Mouse (Mus musculus) forebrain, embryonic 13.5 days (tissue): ENCODE results near the gene Acvr1. TPM values are rescaled to one million over a fixed set of nuclear protein-coding genes. Genes with fewer than 3 reads are reported as not detected.

ENCODE experiments used
- ATAC-seq: fragments of 200-750 bp; cut with Nextera tagmentation; 2 replicates; pipeline ENCODE4 v1.8.0; 2017
- H3K27ac ChIP-seq: fragments of 300-500 bp; sonication (generic); 2 replicates; pipeline ENCODE4 v1.5.1; 2015; ENCODE audit warnings: inconsistent platforms, mild to moderate bottlenecking, moderate library complexity
- H3K27me3 ChIP-seq: fragments of 300-500 bp; sonication (generic); 2 replicates; pipeline ENCODE4 v1.6.1; 2015; ENCODE audit warnings: mild to moderate bottlenecking, inconsistent platforms
- H3K36me3 ChIP-seq: fragments of 300-500 bp; sonication (generic); 2 replicates; pipeline ENCODE4 v1.6.1; 2015; ENCODE audit warnings: mild to moderate bottlenecking, inconsistent platforms; ENCODE audit not compliant: poor library complexity, severe bottlenecking
- H3K4me1 ChIP-seq: fragments of 300-500 bp; sonication (generic); 2 replicates; pipeline ENCODE4 v1.6.1; 2015; ENCODE audit warnings: inconsistent platforms
- H3K4me2 ChIP-seq: fragments of 300-500 bp; sonication (generic); 2 replicates; pipeline ENCODE4 v1.6.1; 2015; ENCODE audit warnings: inconsistent platforms, mild to moderate bottlenecking, moderate library complexity
- H3K4me3 ChIP-seq: fragments of 300-500 bp; sonication (generic); 2 replicates; pipeline ENCODE4 v1.5.1; 2015; ENCODE audit warnings: mild to moderate bottlenecking, inconsistent platforms
- H3K9ac ChIP-seq: fragments of 300-500 bp; sonication (generic); 2 replicates; pipeline ENCODE4 v1.6.1; 2015; ENCODE audit warnings: mild to moderate bottlenecking, inconsistent platforms
- H3K9me3 ChIP-seq: fragments of 300-500 bp; sonication (generic); replicated peaks from 2 replicates; pipeline ENCODE4 v1.6.1; 2016; ENCODE audit warnings: inconsistent platforms
- WGBS: fragments of 180-500 bp; shearing (Covaris S2); methylation state at CpG from one replicate; pipeline ENCODE4 v1.1.7; 2015; 5-methylcytosine and 5-hydroxymethylcytosine counted together
- polyA plus RNA-seq: library from polyadenylated mRNA; unstranded; fragments of >200 nt; fragmentation: Nextera tagmentation; extraction: Ambion mirVana; gene quantifications from 2 replicates; pipeline ENCODE4 v1.2.1, GENCODE M21; 2015

Gene Acvr1
- polyA plus RNA-seq, 1 experiment from 2014 or later: 4.6 TPM

DNA sequence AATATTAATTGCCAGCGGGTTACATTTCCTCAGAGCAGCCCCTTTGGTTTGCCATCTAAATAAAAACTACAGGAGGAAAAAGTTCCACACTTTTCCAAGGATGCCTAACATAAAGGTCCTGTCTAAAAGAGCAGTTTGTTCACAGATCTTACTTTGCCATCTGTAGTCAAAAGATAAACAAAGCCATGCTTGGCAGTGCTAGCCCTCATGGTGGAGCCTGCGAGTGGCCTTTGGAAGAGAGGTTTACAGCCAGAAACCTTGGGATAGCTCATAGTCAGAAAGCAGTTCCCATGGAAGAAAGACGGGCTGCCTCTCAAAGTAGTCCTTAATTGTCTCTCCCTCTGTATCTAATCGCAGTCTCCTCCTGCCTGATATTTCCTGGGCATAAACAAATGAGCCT, 36.4 kb downstream of the Acvr1 start:
- no peak overlapping the region for H3K4me3 ChIP-seq
- ATAC-seq: no peak
- no peak overlapping the region for H3K9ac ChIP-seq
- WGBS: 60% methylated on average over 4 of the region's 4 CpGs
- no peak overlapping the region for H3K4me2 ChIP-seq
- no peaks in the 10 kb centered on the region for H3K27me3 ChIP-seq
- no peak overlapping the region for H3K27ac ChIP-seq
- H3K4me1 ChIP-seq: peaks cover 63% of the 10 kb centered on the region
- H3K36me3 ChIP-seq: no peaks in the 10 kb centered on the region
- no peaks in the 10 kb centered on the region for H3K9me3 ChIP-seq

DNA sequence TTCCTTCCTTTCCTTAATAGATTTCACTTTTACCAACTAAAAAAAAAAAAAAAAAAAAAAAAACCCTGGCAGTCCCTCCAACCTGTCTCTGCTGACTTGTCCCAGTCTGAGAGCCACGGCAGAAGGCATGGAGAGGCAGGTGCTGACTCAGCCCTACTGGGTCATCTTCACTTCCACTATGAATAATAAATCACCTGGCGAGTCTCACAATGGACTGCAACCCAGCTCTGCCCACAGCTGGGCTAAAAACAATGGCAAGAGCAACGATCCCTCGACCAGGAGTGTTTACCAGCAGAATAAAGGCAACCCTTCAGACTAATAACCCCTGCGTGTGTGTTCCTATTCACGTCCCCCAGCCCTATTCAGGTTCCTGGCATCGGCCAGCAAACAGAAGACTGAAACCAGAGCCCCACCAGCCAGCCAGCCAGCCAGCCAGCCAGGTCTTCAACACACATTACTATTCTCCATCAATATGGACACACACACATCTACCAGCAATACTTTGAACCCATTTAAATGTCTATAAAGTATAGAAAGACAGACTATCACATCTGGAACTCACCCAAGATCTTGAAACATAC, 37.0 kb downstream of the Acvr1 start:
- ATAC-seq: no peak
- Histone ChIP-seq H3K27me3 (no peaks in the 10 kb centered on the region), H3K9ac (no peak overlapping the region), H3K27ac (peak overlapping the region; percentile 51), H3K4me2 (no peak overlapping the region), H3K4me3 (no peak overlapping the region), H3K9me3 (no peaks in the 10 kb centered on the region), H3K36me3 (no peaks in the 10 kb centered on the region), H3K4me1 (peaks cover 64% of the 10 kb centered on the region)
- 10% methylated on average over 7 of the region's 7 CpGs for WGBS

DNA sequence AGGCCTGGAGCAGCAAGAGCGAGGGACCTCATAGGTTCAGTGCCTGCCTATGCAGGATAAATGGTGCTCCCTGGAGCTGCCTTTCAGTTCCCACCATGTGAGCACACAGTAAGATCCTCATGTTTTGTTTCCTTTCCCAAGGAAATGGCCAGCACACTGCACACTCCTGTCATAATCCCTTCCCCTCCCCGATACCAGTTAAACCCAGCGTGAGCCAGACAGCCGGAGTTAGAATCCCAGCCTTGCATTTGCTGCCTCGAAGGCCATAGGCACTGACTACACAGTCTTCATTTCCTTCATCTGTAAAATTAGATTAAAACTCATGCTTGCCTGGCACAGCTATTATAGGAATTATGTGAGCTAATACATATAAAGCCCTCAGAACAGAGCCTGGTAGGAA, 37.6 kb downstream of the Acvr1 start:
- no peak overlapping the region for H3K4me3 ChIP-seq
- 64% methylated on average over 5 of the region's 5 CpGs for WGBS
- peak overlapping the region; percentile 40; the same call in 1 of the 2 replicates for H3K27ac ChIP-seq
- peaks cover 62% of the 10 kb centered on the region for H3K4me1 ChIP-seq
- no peaks in the 10 kb centered on the region for H3K9me3 ChIP-seq
- no peak for ATAC-seq
- H3K36me3 ChIP-seq: no peaks in the 10 kb centered on the region
- H3K9ac ChIP-seq: no peak overlapping the region
- H3K4me2 ChIP-seq: no peak overlapping the region
- H3K27me3 ChIP-seq: no peaks in the 10 kb centered on the region

DNA sequence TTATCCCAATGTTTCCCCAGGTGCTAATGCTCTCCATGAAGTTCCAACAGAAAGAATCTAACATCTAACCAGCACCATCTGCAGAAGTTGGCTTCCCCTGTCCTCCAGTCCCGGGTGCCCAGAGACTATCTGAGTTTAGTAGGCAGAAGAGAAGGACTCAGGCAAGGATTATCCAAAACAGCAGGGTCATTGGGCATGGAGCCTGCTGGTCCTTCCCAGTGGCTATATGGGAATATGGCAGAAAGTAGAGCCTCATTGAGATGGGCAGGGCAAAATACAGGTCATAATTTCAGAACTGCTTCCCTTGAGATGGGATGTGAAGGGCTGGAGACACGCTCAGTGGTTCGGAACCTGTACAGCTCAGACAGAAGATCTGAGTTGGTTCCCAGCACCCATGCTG, 39.2 kb downstream of the Acvr1 start:
- Histone ChIP-seq H3K4me1 (peaks cover 48% of the 10 kb centered on the region), H3K9ac (no peak overlapping the region), H3K4me3 (no peak overlapping the region), H3K4me2 (no peak overlapping the region), H3K27ac (no peak overlapping the region), H3K36me3 (no peaks in the 10 kb centered on the region), H3K27me3 (no peaks in the 10 kb centered on the region), H3K9me3 (no peaks in the 10 kb centered on the region)
- 73% methylated on average over 3 of the region's 3 CpGs for WGBS
- no peak for ATAC-seq

DNA sequence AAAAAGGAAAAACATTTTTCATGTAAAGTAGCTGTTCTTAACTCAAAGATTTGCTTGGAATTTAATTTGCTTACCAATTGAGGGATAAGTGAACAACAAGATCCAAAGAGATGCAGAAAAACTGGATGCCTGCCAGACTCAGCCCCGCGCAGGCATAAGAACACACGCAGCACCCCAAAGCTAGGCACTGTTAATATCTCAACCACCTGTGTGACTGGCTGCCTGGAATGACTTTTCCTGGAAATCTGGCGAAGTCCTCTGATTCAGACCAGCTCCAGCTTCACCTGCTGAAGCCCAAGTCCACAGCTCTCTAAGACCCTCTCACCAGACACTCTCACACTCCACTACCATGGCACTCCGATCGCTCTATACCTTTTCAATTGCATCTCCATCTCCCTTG, 42.6 kb downstream of the Acvr1 start:
- no peak overlapping the region for H3K4me3 ChIP-seq
- H3K27ac ChIP-seq: no peak overlapping the region
- H3K27me3 ChIP-seq: no peaks in the 10 kb centered on the region
- H3K36me3 ChIP-seq: no peaks in the 10 kb centered on the region
- H3K9ac ChIP-seq: no peak overlapping the region
- H3K4me2 ChIP-seq: no peak overlapping the region
- WGBS: 71% methylated on average over 6 of the region's 6 CpGs
- no peaks in the 10 kb centered on the region for H3K9me3 ChIP-seq
- peaks cover 26% of the 10 kb centered on the region for H3K4me1 ChIP-seq
- ATAC-seq: no peak

DNA sequence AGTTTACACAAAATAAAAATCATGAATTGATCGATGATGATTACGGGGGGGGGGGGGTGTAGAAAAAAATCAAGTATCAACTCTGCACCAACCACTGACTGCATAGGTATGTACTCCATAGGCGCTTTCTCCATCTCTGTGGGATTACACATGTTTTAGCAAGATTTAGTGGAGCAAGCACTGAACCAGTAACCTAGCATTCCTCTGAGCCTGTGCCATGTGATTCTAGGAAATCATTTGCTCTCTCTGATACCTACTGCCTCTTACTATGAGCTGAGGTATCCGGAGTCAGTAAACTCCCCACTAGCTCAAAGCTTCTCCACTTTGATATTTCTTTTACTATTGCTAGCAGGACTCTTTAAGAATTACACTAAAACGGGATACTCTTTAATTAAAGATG, 43.1 kb downstream of the Acvr1 start:
- H3K27me3 ChIP-seq: no peaks in the 10 kb centered on the region
- H3K4me1 ChIP-seq: peaks cover 23% of the 10 kb centered on the region
- WGBS: 83% methylated on average over 5 of the region's 5 CpGs
- no peak for ATAC-seq
- no peak overlapping the region for H3K4me2 ChIP-seq
- no peaks in the 10 kb centered on the region for H3K36me3 ChIP-seq
- H3K27ac ChIP-seq: no peak overlapping the region
- no peak overlapping the region for H3K4me3 ChIP-seq
- no peaks in the 10 kb centered on the region for H3K9me3 ChIP-seq
- no peak overlapping the region for H3K9ac ChIP-seq

DNA sequence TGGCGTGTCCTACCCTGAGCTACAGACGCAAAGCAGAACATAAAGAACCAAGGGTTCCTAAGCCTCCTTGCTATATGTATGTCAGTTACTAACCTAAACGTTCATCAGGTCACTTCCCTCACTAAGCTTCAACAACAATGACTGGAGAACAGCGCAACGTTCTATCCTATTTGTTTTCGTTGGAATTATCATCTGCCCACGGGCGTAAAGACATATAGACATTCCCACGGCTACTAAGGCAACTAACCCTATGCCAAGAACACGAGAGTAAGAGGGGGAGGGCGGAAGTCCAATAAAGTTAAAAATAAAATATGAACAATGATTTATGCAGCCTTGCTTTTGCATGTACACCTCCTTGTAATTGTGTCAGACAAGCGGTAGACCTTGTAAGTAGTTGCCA, 43.9 kb downstream of the Acvr1 start:
- Histone ChIP-seq H3K4me2 (no peak overlapping the region), H3K4me1 (peaks cover 23% of the 10 kb centered on the region), H3K27ac (no peak overlapping the region), H3K9ac (no peak overlapping the region), H3K36me3 (no peaks in the 10 kb centered on the region), H3K9me3 (no peaks in the 10 kb centered on the region), H3K27me3 (no peaks in the 10 kb centered on the region), H3K4me3 (no peak overlapping the region)
- WGBS: 85% methylated on average over 12 of the region's 12 CpGs
- ATAC-seq: no peak

DNA sequence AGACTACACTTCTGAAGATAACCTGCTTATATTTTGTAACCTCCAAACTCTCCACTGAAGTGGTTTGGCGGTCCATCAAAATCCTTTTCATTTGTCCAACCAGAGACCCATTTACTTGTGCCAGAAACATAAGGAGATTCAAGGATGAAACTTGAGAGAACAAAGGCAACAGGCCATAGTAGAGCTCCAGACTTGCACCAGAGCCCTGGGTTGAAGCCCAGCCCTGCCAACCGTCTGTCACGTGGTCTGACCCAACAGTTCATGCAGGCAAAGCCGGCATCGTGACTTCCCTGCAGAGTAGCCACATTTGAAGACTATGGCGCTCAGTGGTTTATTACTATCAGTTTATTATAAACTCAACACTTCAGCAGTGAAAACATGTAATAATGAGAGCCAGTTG, 45.3 kb downstream of the Acvr1 start:
- Histone ChIP-seq H3K36me3 (no peaks in the 10 kb centered on the region), H3K4me3 (no peak overlapping the region), H3K9ac (no peak overlapping the region), H3K4me2 (no peak overlapping the region), H3K27me3 (no peaks in the 10 kb centered on the region), H3K4me1 (peaks cover 23% of the 10 kb centered on the region), H3K9me3 (no peaks in the 10 kb centered on the region), H3K27ac (no peak overlapping the region)
- ATAC-seq: no peak
- 90% methylated on average over 6 of the region's 6 CpGs for WGBS

DNA sequence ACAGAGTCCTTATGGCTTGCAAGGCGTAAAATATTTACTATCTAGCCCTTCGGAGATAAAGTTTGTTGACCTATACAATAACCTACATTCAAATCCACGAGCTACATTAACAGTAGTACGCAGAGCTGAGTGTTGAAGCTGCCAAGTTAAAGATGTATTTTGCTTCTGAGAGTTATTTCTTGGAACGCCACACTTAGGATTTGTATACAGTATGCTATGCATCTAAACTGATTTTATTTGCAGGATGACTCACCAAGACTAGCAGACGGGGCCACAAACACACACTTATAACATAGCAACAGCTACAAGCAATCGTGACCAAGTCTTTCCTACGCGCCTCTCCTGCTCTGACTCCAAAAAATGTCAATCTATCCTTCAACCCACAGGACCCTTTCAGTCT, 46.2 kb downstream of the Acvr1 start:
- no peaks in the 10 kb centered on the region for H3K36me3 ChIP-seq
- H3K4me3 ChIP-seq: no peak overlapping the region
- no peak for ATAC-seq
- WGBS: 89% methylated on average over 9 of the region's 9 CpGs
- peaks cover 28% of the 10 kb centered on the region for H3K4me1 ChIP-seq
- H3K9ac ChIP-seq: no peak overlapping the region
- no peak overlapping the region for H3K4me2 ChIP-seq
- no peaks in the 10 kb centered on the region for H3K27me3 ChIP-seq
- H3K9me3 ChIP-seq: no peaks in the 10 kb centered on the region
- no peak overlapping the region for H3K27ac ChIP-seq

DNA sequence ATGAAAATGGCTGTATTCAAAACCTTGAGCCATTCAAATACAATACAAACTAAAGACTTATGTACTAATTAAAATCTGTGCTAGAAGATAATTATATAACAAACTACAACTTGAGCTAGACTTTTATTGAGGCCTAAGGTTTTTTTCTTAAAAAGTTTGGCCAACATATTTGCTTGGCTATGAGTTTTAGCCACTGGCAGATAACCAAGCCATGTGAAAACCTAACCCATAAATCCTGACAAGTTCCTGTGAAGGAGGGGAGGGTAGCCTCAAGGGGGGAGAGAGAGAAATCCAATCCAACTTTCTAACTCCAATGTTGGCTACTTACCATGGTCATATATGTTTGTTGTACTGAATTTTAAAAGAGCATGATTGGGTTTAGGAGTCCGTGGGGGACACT, 48.4 kb downstream of the Acvr1 start:
- Histone ChIP-seq H3K9me3 (no peaks in the 10 kb centered on the region), H3K27ac (no peak overlapping the region), H3K36me3 (peaks cover 4% of the 10 kb centered on the region; the same call in 1 of the 2 replicates), H3K9ac (no peak overlapping the region), H3K4me1 (peaks cover 17% of the 10 kb centered on the region), H3K27me3 (no peaks in the 10 kb centered on the region), H3K4me3 (no peak overlapping the region), H3K4me2 (no peak overlapping the region)
- no peak for ATAC-seq
- WGBS: 84% methylated on average over 1 of the region's 1 CpGs

DNA sequence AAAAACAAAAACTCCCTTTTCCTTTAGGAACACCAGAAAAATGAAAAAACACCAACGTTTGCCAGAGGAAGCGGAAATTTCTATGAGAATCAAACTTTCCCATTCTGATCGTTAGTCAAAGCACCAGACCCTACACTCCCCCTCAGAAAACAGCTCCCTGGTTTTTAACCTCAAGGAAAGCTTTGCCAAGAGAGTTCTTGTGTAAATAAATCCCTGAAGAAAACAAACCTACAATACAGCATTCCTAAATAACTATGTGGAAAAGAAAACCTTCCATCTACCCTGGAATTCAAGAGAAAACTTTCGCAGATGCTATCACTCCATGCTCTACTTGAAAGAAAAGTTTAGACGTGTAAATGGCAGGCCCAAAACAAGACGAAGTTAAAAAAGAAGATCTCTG, 50.0 kb downstream of the Acvr1 start:
- no peak overlapping the region for H3K4me3 ChIP-seq
- peaks cover 4% of the 10 kb centered on the region; the same call in 1 of the 2 replicates for H3K36me3 ChIP-seq
- H3K4me2 ChIP-seq: no peak overlapping the region
- H3K9ac ChIP-seq: no peak overlapping the region
- H3K9me3 ChIP-seq: no peaks in the 10 kb centered on the region
- no peaks in the 10 kb centered on the region for H3K27me3 ChIP-seq
- WGBS: 71% methylated on average over 6 of the region's 6 CpGs
- ATAC-seq: no peak
- peaks cover 8% of the 10 kb centered on the region; the same call in 1 of the 2 replicates for H3K4me1 ChIP-seq
- H3K27ac ChIP-seq: no peak overlapping the region

DNA sequence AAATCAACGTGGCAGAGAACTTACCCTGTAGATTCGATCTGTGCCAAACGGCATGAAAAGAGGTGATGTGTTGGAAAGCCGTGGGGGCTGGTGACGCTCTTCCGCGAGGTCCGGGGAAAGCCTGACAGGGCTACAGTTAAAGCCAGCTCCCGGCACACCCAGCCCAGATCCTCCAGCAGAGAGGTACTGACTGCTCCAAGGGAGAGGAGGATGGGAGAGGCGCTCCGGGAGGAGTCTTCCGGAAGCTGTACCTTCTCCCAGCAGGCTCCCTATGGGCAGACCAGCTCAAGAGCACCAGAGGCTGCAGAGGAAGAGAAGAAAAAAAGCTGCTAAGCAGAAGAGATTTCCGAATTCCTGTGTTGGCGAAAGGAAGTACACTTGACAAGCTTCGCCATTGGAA, 51.0 kb downstream of the Acvr1 start:
- H3K9me3 ChIP-seq: no peaks in the 10 kb centered on the region
- no peak overlapping the region for H3K9ac ChIP-seq
- no peak overlapping the region for H3K27ac ChIP-seq
- 48% methylated on average over 15 of the region's 15 CpGs for WGBS
- no peak for ATAC-seq
- peaks cover 5% of the 10 kb centered on the region; the same call in 1 of the 2 replicates for H3K4me1 ChIP-seq
- H3K36me3 ChIP-seq: peaks cover 4% of the 10 kb centered on the region; the same call in 1 of the 2 replicates
- no peak overlapping the region for H3K4me3 ChIP-seq
- H3K27me3 ChIP-seq: no peaks in the 10 kb centered on the region
- 0 out of 2 replicates have a peak overlapping the region, but pooled peaks have one; percentile 7 for H3K4me2 ChIP-seq

DNA sequence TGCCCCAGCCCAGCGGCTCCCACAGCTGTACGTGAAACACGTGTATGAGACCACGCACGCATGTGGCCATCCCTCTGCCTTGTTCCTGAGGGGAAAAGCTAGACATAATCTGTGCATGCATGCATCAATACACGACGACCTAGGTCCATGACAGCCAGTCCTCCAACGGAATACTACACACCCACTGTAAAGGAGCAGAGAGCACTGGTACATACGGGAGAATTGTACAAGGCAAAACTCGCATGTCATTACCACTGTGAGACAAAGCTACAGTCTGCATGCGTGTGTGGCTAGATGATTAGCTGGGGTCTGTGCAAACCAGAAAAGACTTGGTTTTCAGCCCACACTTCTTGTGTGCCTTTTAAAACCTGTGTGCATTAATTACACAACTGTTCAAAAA, 52.5 kb downstream of the Acvr1 start:
- H3K27ac ChIP-seq: no peak overlapping the region
- no peak overlapping the region for H3K4me2 ChIP-seq
- no peaks in the 10 kb centered on the region for H3K9me3 ChIP-seq
- peaks cover 4% of the 10 kb centered on the region; the same call in 1 of the 2 replicates for H3K36me3 ChIP-seq
- peaks cover 12% of the 10 kb centered on the region; the same call in 1 of the 2 replicates for H3K4me1 ChIP-seq
- 92% methylated on average over 11 of the region's 11 CpGs for whole genome bisulfite sequencing
- no peak overlapping the region for H3K4me3 ChIP-seq
- no peak overlapping the region for H3K9ac ChIP-seq
- ATAC-seq: no peak
- no peaks in the 10 kb centered on the region for H3K27me3 ChIP-seq
